Mouse (Mus musculus) Patski (cell line): ENCODE results near the gene Ephb1. TPM values are rescaled to one million over a fixed set of nuclear protein-coding genes. Genes with fewer than 3 reads are reported as not detected.

Experiments
- ATAC-seq: fragments of 100-300 bp; one replicate; pipeline ENCODE4 v1.8.0; 2021
- CTCF ChIA-PET: fragments of 350-600 bp; sonication (Branson Sonifier 250); formaldehyde crosslinking; loops from one replicate; lab custom pipeline; 2022; ENCODE audit warnings: inconsistent platforms; lab: Charles Lee
- POLR2A ChIA-PET: fragments of 350-600 bp; sonication (Branson Sonifier 250); formaldehyde crosslinking; loops from one replicate; lab custom pipeline; 2022; ENCODE audit warnings: antibody characterized with exemption, inconsistent platforms; lab: Charles Lee
- DNase-seq: peaks from one replicate; pipeline ENCODE4 v3.0.0-alpha.2; 2011; ENCODE audit warnings: low read depth, low spot score
- H3K27me3 ChIP-seq: fragments of 371-371 bp; one replicate; pipeline ENCODE4 v1.5.1; 2021
- CTCF ChIP-seq: fragments of 100-300 bp; IDR thresholded peaks from one replicate; pipeline ENCODE4 v1.5.1; 2021
- in situ Hi-C: fragments of 300-500 bp; cut with MboI; formaldehyde crosslinking; loops from 3 replicates; pipeline ENCODE4 v1.11.1; 2018; ENCODE audit warnings: low pct_unique_long_range_greater_than_20kb, mixed read lengths
- polyA plus RNA-seq: library from polyadenylated mRNA; unstranded; gene quantifications from one replicate; pipeline ENCODE4 v1.2.3, GENCODE M21; 2021

The Ephb1 gene
- polyA plus RNA-seq, 1 experiment from 2014 or later = 8.5 TPM

DNA sequence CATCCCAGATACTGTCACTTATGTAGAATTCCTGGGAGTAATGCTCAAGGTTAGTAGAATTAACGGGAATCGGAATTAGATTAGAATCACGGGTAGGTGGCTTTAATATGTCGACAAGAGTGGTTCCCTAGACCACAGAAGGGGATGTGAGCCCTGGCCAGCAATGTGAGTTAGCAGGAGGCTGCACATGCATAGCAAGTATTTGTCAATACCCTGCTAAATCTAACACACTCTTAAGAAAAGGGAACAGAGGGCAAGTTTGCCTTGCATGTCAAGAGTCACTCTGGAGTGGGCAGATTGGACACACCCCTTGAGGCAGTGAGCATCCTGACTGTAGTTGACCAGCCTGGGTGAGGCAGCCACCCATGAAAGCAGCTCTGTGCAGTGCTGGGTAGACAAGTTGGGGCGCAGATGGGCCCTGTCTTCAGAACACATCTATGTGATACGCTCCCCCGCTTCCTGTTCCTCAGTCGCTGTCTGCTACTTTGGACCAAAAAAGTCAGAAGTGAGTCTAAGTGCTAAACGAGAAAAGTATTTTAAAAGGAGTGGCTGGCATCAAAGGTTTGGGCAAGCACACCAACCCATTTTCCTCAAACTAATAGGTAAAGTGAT is 412.3 kb downstream of the Ephb1 start:
- no peak for ATAC-seq
- DNase-seq = no peak
- peaks cover 5% of the 10 kb centered on the region for H3K27me3 ChIP-seq
- in situ Hi-C loops = no loop called here
- CTCF ChIA-PET = no interaction called here
- TF ChIP-seq CTCF = no peak
- POLR2A ChIA-PET = no interaction called here

DNA sequence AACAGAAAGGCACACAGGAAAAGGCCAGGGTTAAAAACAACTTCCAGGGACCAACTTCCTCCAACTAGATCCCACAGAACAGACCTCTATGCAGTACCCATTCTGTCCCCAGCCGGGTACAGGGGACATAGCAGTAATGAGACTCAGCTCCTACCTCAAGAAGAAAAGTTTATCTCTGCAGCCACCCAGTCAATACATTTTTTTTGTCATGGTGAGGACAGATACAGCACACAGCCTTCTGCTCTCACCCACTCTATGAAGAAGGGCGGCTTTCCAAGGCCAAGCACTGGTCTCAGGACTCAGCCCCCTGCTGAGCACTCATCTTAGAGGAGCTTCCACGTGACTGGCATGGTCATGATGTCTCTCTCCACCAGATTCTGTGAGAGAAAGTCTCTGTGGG is 414.3 kb downstream of the Ephb1 start:
- in situ Hi-C loops = no loop called here
- no peaks in the 10 kb centered on the region for H3K27me3 ChIP-seq
- no peak for TF ChIP-seq CTCF
- ChIA-PET POLR2A (no interaction called here), CTCF (no interaction called here)
- ATAC-seq = no peak
- no peak for DNase-seq

- in situ Hi-C loops = no loop called here
- POLR2A ChIA-PET = interaction anchor here (0.5 kb wide), 1 partner anchor 17 kb away, joined by 3 read pairs; no protein-coding TSS in a partner anchor
- DNase-seq = no peak
Measured at GRCm38 (mm10) chr9:101939006-101939405, 415.5 kb downstream of the Ephb1 start.

GRCm38 (mm10) chr9:101938066-101938465 is 416.4 kb downstream of the Ephb1 start:
- DNase-seq (no peak), ATAC-seq (no peak)
- no peaks in the 10 kb centered on the region for H3K27me3 ChIP-seq
- ChIA-PET CTCF (no interaction called here), POLR2A (no interaction called here)
- TF ChIP-seq CTCF = no peak
- in situ Hi-C loops = no loop called here

More at GRCm38 (mm10) chr9:101939006-101939405, 415.5 kb downstream of the Ephb1 start:
- CTCF ChIA-PET = no interaction called here
- H3K27me3 ChIP-seq = no peaks in the 10 kb centered on the region
- no peak for TF ChIP-seq CTCF
- no peak for ATAC-seq

GRCm38 (mm10) chr9:101934887-101935286 is 419.6 kb downstream of the Ephb1 start:
- H3K27me3 ChIP-seq = no peaks in the 10 kb centered on the region
- DNase-seq (no peak), ATAC-seq (no peak)
- ChIA-PET CTCF (no interaction called here), POLR2A (no interaction called here)
- in situ Hi-C loops = no loop called here
- TF ChIP-seq CTCF = no peak

- in situ Hi-C loops = no loop called here
- POLR2A ChIA-PET = interaction anchor here (0.6 kb wide), 1 partner anchor 921 kb away, joined by 3 read pairs; no protein-coding TSS in a partner anchor
Measured at GRCm38 (mm10) chr9:101933946-101934573, 420.4 kb downstream of the Ephb1 start.

GRCm38 (mm10) chr9:101924829-101925228 is 429.7 kb downstream of the Ephb1 start:
- DNase-seq = no peak
- H3K27me3 ChIP-seq = no peaks in the 10 kb centered on the region
- CTCF ChIA-PET = no interaction called here
- ATAC-seq = no peak
- in situ Hi-C loops = no loop called here
- no peak for TF ChIP-seq CTCF
- POLR2A ChIA-PET = no interaction called here

More at GRCm38 (mm10) chr9:101933946-101934573, 420.4 kb downstream of the Ephb1 start:
- CTCF ChIA-PET = no interaction called here
- no peak for TF ChIP-seq CTCF
- no peaks in the 10 kb centered on the region for H3K27me3 ChIP-seq
- DNase-seq (no peak), ATAC-seq (no peak)

DNA sequence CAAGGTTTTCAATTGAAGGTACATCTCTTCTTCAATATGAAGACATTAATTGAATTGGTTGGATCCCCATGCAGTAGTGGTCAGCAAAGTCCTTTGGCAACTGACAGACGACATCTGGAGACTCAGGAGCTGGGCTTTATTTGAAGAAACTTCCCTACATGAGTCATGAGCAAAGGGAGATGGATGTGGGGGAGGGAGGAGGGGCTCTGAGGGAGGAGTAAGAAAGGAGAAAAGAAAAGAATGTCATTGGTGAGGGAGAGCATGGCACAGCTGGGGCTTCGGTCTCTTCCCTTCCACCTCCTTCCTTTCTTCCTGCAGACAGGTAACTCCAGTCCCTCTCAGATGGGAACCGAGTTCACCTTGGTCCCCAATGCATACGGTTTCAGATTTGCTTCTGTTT is 431.6 kb downstream of the Ephb1 start:
- POLR2A ChIA-PET = no interaction called here
- no peaks in the 10 kb centered on the region for H3K27me3 ChIP-seq
- CTCF ChIA-PET = no interaction called here
- TF ChIP-seq CTCF = no peak
- ATAC-seq (no peak), DNase-seq (no peak)
- in situ Hi-C loops = no loop called here

DNA sequence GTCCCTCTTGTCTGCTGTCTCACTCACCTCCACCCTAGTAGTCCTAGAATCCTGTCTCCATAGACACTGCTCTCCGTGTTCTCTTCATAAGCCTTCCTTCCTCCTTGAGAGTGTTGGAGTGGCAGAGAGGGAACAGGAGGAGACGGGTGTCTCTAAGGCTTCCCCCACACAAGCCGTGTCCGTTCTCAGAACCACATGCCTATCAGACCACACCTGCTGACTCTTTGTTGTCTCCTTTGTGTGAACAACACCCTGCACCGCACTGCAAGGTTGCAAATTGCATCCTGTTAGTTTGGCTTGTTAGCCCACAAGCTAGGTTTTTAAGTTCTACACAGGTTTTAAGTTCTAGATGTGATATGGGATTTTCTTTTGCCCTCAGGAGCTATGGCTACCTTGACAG is 435.2 kb downstream of the Ephb1 start:
- ChIA-PET CTCF (no interaction called here), POLR2A (no interaction called here)
- no peak for ATAC-seq
- in situ Hi-C loops = no loop called here
- no peaks in the 10 kb centered on the region for H3K27me3 ChIP-seq
- TF ChIP-seq CTCF = no peak
- no peak for DNase-seq

DNA sequence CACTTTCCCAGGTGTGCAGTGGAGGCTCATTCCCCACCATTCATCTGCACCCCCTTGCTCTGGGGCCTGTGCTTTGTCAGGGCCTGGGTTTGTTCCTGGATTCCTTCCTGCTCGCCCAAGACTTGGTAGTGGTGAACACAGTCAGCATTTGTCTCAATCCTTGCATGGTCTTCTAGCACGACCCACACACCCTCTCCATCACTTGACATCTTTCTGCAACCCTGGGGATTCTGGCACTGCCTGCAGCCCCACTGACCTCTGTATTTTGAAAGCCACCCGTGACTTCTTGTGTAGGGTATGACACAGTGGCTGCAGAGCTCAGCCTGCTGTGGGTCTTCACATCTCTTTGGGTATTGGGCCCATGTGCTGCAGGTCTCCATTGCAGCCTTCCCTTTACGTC is 435.7 kb downstream of the Ephb1 start:
- no peaks in the 10 kb centered on the region for H3K27me3 ChIP-seq
- POLR2A ChIA-PET = no interaction called here
- CTCF ChIA-PET = no interaction called here
- DNase-seq (no peak), ATAC-seq (no peak)
- TF ChIP-seq CTCF = no peak
- in situ Hi-C loops = no loop called here

- ChIA-PET CTCF (no interaction called here), POLR2A (no interaction called here)
- DNase-seq = no peak
Measured at GRCm38 (mm10) chr9:101915082-101915481, 439.4 kb downstream of the Ephb1 start.

More at GRCm38 (mm10) chr9:101915082-101915481, 439.4 kb downstream of the Ephb1 start:
- in situ Hi-C loops = no loop called here
- TF ChIP-seq CTCF = no peak
- no peaks in the 10 kb centered on the region for H3K27me3 ChIP-seq
- ATAC-seq = no peak
